Mouse (Mus musculus): ENCODE measurements around the gene Chmp5.
"Not testable (repeated sequence)": the region's sequence is repeated elsewhere in the genome, so short reads cannot be mapped to it uniquely, and the experiment has no call there.

Chmp5 gene

DNA sequence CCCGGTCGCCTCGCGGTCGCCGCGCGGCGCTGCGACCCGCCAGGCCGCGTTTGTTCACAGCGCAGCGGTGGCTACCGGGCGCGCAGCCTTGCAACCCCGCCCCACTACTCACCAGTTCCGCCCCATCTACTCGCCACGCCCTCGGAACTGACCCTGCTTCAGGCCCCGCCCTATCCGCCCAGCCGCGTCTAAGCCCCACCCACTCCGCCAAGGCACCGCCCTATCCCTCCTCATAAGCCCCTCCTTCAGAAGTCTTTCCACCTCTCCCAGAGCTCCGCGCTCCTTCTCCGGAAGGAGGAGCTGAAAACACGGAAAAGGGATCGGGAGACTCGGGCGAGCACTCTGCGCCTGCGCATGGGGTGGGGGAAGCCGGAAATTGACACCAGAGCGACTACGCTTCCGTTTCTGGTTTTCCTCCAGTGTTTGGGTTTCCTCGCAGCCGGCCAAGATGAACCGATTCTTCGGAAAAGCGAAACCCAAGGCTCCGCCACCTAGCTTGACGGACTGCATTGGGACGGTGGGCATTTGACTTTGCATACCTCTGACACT, at the start of gene Chmp5, which contains the start of gene Bag1:
Gene Chmp5 (plus strand): TSS at position 248 of the 549 bp plus-strand sequence.
Gene Bag1 (minus strand): TSS at position 135 of the 549 bp plus-strand sequence.
- peak; percentile 100 for DNase-seq

DNA sequence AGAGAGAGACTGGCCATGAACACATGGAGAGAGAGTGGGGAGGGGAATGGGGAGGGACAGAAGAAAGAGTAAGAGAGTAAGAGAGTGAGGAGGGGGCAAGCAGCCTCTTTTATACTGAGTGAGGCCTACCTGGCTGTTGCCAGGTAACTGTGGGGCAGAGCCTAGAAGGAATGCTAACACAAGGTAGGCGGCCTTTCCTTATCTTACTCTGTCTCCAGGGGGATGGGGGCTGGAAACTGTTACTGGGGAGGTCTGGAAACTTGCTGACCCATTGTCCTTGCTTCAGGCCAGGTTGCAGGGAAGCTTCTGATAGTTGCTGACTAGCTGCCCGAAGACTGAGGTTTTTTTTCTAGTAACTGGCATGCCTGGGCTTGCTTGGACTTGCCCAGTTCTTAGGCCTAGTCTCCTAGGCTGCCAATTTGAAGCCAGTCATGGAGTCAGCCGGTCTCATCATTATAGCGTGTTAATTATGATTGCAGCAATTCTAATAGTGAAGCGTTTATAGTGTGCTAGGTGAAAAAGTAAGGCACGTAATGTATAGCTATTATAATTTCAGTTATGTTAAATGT, 49.6 kb upstream of the Chmp5 start:
- no peak for DNase-seq

DNA sequence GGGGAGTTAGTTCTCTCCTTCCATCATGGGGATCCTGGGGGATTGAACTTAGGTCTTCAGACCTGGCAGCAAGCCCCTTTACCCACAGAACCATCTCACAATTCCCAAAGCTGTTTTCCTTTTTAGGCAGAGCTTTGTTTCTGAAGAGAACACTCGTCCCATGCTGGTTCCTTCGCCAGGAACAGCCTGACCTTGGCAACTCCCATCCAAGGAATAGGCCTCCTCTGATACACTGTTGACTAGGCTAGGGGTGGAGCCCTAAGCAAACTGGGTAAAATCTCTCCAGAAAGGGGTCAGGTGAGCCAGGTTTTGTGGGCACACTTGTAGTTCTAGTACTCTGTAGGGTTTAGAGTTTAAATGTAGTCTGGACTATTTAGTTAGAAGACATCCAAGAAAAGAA, 48.9 kb upstream of the Chmp5 start:
- DNase-seq: no peak

DNA sequence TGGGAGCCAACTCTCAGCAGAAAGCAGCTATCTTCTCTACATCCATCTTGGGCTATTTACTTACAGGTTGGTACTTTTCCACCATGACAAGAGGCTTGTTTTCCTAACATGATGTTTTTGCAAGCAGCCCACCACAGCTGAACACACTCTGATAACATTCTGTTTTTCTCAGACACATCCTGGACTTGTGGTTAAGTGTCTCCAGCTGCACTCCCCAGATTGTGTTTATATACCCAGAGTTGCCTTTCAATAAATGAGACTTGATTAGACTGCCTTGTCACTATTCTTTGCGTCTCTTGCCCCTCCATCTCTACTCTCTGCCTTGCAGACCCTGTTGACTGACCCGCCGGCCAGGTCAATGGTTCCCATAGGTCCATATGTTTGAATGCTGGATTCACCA, 48.1 kb upstream of the Chmp5 start:
- no peak for DNase-seq

GRCm38 (mm10) chr4:40900612-40901011, 47.6 kb upstream of the Chmp5 start:
- no peak for DNase-seq

DNA sequence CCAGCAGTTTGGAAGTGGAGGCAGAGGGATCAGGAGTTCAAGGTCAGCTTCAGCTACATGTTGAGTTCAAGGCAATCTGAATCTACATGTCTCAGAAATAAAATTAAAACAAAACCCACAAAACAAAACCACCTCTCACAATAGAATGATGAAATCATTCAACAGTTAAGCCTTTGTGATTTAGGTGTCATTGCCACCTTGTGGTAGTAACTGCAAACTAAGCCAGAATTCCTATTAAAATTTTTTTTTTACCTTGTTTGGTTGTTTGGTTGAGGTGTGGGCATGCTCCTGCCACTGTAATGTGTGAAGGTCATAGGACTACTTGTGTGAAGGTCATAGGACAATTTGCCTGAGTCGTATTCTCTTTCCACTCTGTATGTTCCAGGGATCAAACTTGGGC, 41.9 kb upstream of the Chmp5 start:
- DNase-seq: no peak

DNA sequence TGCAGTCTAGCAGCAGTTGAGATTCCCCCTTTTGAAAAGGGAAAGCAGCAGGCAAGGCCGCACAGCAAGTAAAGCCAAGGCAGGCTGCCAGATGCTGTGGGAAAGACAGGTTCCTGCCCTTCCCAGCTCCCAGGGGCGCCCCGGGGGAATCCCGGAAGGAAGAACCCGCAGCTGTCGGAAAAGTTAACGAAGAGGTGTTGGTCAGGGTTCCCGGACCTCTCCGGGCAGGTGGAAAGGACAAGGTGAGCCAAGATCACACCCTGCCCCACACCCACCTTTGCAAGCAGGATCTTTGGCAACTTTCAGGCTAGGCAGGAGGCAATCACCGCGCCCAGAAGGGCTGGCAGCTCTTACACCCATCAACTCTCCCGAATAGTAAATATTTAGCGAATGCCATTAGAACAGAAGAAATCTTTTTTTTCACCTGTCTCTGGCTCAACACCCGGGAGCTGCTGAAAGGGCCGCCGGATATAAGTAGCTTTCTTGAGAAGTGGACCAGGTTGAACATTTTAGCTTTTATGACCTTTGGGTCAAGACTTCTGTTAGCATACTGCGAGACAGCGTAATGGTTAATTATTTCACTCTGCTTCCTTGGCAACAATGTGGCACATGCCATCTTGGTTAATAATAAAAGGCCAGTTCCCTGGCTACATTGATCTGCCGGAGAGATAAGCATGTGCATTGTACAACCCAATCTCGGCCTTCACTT, 39.8 kb upstream of the Chmp5 start:
- no peak for DNase-seq

DNA sequence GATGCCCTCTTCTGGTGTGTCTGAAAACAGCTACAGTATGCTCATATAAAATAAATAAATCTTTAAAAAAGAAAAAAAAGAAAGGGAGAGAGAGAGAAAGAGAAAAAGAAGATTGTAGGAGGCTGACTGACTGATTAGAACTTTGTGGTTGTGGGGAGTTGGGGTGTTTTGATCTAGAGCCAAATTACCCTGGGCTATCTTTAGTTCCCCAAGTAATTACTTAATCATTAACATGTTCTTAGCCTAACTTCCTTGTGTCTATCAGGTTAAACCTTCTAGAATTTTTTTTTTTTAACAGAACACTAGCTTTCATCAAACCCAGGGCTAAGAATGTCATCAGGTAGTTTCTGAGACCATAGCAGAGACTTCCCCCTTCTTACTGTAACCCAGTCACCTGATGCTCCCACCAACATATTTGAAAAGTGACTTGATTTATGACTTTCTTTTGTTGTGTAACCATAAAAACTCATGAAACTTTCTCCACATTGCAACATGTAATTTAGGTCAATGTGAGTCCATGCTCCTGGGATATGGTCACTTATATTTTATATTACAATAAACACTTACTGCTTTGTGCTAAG, 33.8 kb upstream of the Chmp5 start:
- no peak for DNase-seq

- no peak for DNase-seq
Measured at GRCm38 (mm10) chr4:40915947-40916346, 32.3 kb upstream of the Chmp5 start.

GRCm38 (mm10) chr4:40916592-40917155, 31.5 kb upstream of the Chmp5 start:
- no peak for DNase-seq

GRCm38 (mm10) chr4:40919785-40920184, 28.4 kb upstream of the Chmp5 start, which contains the start of gene Spink4:
Gene Spink4 (plus strand): TSS chr4:40920052.
- DNase-seq: no peak

DNA sequence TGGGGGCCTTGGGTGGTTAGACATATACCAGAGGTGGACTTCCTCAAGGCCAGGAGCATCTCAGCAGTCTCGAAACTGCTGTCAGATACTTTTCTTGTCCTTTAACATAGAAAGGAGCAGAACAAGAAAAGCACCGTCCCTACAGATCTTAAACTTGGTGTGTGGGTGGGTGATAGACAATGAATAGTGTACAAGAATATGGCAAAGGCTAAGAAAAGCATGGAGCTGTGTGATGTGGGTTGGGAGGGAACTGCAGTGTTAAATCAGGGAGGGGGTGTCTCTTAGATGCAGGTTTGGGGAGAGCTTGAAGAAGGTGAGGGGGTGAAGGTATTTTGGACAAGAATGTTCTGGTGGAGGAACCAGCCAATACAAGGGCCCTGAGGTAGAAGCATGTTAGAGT, 27.6 kb upstream of the Chmp5 start:
- no peak for DNase-seq

- no peak for DNase-seq
Measured at GRCm38 (mm10) chr4:40921288-40921687, 26.9 kb upstream of the Chmp5 start.

- no peak for DNase-seq
Measured at GRCm38 (mm10) chr4:40923087-40923651, 25.0 kb upstream of the Chmp5 start.

DNA sequence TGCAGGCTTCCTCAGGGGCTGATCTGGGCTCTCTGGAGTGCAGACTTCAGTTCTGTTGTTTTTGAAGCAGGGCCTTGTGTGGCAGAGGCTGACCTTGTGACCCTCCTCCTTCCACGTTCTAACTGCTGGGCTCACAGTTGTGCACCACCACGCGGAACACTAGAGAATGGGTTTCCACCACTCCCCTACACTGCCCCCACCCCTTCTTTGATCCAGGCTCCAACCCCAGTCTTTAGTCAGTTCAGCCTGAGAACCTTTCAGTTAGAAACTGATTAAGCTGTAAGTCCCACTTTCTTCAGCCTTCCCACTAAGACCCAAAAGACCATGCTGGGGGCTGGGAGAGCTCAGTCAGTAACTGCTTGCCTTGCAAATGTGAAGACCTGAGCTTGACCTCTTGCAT, 22.6 kb upstream of the Chmp5 start:
- no peak for DNase-seq

- DNase-seq: no peak
Measured at GRCm38 (mm10) chr4:40929046-40929445, 19.2 kb upstream of the Chmp5 start.

GRCm38 (mm10) chr4:40933694-40934093, 14.5 kb upstream of the Chmp5 start:
- DNase-seq: no peak

GRCm38 (mm10) chr4:40934369-40934768, 13.8 kb upstream of the Chmp5 start:
- not testable (repeated sequence) for DNase-seq

DNA sequence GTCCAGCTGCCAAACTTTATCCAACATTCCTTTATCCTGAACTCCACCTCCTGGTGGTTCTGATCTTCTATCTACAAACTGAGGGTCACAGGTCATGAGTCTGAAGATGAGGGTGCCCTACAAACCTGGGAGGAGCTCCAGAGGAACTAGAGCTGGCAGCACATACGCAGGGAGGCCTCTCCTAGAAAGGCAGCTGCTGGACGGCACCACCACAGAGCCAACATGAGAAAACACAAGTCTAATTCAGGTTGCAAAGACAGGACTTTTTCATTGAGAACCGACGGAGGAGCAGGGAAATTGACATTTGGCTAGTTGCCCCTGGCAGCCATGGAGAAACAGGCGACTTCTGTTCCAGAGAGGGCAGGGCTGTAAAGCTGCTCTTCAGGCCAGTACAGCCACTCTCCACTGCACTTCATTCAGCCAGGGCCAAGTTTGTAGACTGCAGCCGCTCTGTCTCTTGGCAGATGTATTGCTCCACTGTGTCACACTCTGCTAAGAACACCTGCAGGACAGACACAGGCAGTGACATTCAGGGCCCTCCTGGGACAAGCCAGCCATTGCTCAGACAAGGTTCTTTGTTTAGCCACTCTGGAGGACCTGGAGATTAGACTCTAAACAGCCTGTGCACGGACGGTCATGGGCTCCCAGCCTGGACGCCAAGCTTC, 11.9 kb upstream of the Chmp5 start:
- no peak for DNase-seq

DNA sequence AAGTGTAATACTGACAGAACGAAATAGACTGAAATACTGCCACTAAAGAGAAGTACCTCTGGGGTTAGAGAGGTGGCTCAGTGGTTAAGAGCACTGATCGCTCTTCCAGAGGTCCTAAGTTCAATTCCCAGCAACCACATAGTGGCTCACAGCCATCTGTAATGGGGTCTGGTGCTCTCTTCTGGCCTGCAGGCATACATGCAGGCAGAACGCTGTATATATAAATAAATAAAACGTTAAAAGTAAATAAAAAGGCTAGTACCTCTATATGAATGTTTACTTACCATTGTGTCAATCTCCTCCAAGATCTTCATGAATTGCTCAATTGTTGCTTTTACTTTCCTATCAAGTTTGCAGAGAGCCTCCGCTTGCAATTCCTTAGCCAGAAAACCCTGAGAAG, 9.4 kb upstream of the Chmp5 start:
- DNase-seq: no peak

DNA sequence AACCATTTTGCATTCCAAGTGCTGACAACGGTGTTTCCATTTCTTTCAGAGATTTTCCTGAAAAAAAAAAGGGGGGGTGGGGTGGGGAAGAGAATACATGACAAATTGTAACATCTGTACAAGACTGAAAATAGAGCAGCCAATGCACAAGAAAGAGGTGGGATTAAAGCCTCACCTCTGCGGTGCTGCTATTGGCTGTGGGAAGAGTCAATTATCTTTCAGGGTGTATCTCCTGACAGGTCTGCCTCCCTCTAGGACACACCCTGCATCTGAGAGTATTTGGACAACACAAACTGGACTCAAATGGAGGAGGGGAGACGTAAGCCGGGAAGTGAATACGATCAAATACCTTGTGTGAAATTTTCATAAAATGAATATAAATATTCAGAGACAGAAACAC, 4.6 kb upstream of the Chmp5 start:
- no peak for DNase-seq

DNA sequence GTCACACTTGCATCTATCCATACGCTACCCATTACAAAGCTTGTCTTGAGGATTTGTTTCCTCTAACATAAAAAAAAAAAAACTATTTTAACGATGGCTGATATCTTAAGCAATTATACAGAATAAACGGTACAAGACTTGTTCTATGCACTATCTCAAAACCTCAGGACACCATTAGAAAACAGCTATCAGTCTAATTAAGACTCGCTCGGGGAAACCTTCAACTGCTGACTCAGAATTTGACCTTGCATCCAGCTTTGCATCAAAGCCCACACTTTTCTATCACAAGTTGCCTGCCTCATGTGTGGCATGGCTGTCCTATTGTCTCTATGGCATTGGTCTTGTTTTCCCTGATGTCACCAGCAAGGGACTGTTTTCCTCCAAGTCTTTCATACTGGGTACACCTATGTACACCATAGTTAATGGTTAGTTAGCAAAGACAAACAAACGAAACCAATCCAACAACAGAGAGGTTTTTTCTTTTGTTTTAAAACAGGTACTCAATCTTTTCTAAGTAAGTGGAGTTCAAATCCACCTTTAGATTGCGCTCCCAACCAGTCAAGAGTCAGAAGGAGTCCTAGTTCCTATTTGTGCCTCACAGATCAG, 1.6 kb upstream of the Chmp5 start:
- no peak for DNase-seq
